Mouse (Mus musculus) olfactory bulb, adult 2 months (tissue): ENCODE results near the gene Pank2. TPM values are rescaled to one million over a fixed set of nuclear protein-coding genes. Genes with fewer than 3 reads are reported as not detected.

Source experiments
- H3K27ac ChIP-seq: fragments of 200-500 bp; 2 replicates; pipeline ENCODE4 v1.5.1; 2012; ENCODE audit warnings: low read depth, low read length; ENCODE audit not compliant: insufficient read depth
- H3K4me1 ChIP-seq: fragments of 200-500 bp; 2 replicates; pipeline ENCODE4 v1.6.1; 2012; ENCODE audit warnings: low read length; ENCODE audit not compliant: control insufficient read depth, insufficient read depth
- H3K4me3 ChIP-seq: fragments of 200-500 bp; 2 replicates; pipeline ENCODE4 v1.5.1; 2012; ENCODE audit warnings: mild to moderate bottlenecking, low read depth, low read length, moderate library complexity; ENCODE audit not compliant: insufficient read depth
- CTCF ChIP-seq: fragments of 200-500 bp; IDR thresholded peaks from 2 replicates; pipeline ENCODE4 v1.5.1; 2012; ENCODE audit warnings: low read depth, mild to moderate bottlenecking, low read length, moderate library complexity; ENCODE audit not compliant: insufficient read depth
- POLR2A ChIP-seq: fragments of 200-500 bp; IDR thresholded peaks from 2 replicates; pipeline ENCODE4 v1.6.1; 2012; ENCODE audit warnings: mild to moderate bottlenecking, low read depth, low read length, moderate library complexity; ENCODE audit not compliant: insufficient read depth
- WGBS: fragments of 180-500 bp; shearing (Covaris S2); methylation state at CpG from one replicate; pipeline ENCODE4 v1.1.7; 2018; 5-methylcytosine and 5-hydroxymethylcytosine counted together
- polyA plus RNA-seq: library from polyadenylated mRNA; stranded (reverse); fragments of >200 nt; gene quantifications from 2 replicates; pipeline ENCODE4 v1.2.4, GENCODE M21; 2012; ENCODE audit warnings: low replicate concordance; ENCODE audit not compliant: missing spikeins, insufficient read depth, insufficient read length

The Pank2 gene
- polyA plus RNA-seq, 1 experiment: not detected

DNA sequence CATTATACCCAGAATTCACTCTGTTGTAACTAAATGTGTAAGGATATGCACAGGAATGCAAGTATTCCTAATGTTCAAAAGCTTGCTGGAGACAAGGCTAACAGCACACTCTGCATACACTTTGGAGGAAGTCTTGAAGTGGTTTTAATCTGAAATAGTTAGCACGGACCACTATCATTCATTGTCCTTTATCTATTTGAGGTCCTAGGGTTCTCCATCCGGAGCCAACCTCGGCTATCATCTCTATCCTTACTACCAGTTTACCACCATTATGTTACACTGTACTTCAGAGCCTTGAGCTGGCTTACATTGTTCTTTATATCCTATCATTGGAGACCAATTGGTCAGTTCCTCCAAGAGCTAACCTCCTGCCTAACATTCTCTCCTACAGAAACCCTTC is 35.1 kb upstream of the Pank2 start:
- H3K27ac ChIP-seq: no peak overlapping the region
- WGBS: 92% methylated on average over 3 of the region's 3 CpGs
- H3K4me3 ChIP-seq: no peak overlapping the region
- TF ChIP-seq POLR2A (no peak), CTCF (no peak)
- H3K4me1 ChIP-seq: no peaks in the 10 kb centered on the region

DNA sequence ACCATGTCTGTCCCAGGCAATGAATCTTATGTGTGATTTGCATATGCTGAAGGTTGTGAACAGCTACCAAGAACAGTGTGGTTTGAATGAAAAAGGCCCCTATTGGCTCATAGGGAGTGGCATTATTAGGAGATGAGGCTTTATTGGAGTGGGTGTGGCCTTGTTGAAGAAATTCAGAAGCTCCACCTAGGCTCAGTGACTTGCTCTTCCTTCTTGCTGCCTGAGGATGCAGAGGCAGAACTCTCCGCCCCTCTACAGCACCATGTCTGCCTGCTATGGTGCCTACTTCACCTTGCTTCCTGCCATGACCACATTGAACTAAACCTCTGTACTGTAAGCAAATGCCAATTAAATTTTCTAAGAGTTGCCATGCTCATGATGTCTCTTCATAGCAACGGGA is 29.7 kb upstream of the Pank2 start:
- H3K4me3 ChIP-seq: no peak overlapping the region
- WGBS: 96% methylated on average over 2 of the region's 2 CpGs
- H3K27ac ChIP-seq: no peak overlapping the region
- peaks cover 8% of the 10 kb centered on the region for H3K4me1 ChIP-seq
- TF ChIP-seq CTCF (no peak), POLR2A (no peak)

DNA sequence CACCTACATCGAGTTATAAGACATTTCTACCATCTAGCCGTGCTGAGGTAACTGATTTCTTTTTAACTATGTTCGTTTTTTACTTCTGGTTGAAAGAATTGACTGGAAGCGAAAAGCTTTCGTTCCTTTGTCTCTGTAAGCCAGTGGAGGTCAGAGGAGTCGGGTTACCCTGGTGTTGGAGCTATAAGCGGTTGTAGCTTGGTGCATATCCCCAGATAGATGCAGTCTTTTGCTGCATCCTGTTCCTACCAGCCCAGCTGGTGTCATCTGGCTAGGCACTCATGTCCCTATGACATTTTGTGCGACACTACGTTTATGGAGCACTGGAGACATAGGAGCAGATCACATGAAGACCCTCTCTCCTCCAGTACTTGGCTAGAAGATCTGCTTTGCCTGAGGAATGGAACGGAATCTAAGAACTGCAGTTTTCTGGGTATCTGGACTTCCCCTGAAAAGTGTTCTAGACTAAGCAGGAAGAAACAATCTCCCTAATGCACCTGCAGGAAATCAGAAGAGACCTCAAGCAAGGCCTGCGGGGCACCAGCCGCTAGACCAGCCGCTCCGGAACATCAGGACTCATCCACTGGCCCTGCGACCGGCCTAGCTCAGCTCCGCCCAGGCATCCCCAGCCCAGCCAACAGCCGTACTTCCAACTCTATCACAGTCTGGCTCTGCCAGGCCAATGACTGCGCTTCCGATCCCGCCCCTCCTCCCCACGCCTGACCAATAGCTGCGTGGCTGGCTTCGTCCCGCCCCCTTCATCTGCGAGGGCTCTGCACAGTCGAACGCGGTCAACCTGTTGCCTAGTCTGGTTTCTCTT is 28.8 kb upstream of the Pank2 start, which contains the start of gene Mavs:
TSS of gene Mavs (plus strand) at position 757 of the 820 bp plus-strand sequence.
- Histone ChIP-seq H3K27ac (no peak within 1 kb of the TSS), H3K4me3 (peak within 1 kb of the TSS; percentile 50), H3K4me1 (peaks cover 8% of the 10 kb centered on the region)
- TF ChIP-seq CTCF (no peak), POLR2A (no peak; the same call in 1 of the 2 replicates)
- WGBS: 12% methylated on average over 29 of the region's 29 CpGs

DNA sequence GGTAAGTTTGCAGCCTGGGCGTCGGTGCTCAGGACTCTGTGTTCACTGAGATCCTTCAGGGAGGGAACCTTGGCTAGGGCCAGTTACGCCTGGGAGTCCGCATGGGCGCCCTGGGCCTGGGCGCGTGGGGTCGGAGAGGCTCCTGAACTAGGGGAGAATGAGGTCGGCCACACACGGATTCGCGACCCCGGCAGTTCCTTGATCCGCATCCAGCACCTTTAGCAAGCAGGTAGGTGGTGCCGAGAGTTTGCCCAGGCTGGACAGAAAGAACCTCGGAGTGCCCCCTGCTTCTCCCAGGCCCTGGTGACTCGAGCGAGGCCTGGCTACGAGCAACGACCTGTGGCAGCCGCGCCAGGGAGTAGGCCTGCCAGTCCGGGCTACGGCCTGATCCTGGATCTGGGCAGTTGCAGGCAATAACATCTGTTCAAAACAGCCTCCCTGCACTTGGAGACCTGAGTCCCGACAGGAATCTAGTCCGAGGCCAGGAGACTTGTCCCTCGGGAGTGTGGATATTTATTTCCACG is 28.1 kb upstream of the Pank2 start:
- WGBS: 12% methylated on average over 28 of the region's 28 CpGs
- no peak overlapping the region for H3K27ac ChIP-seq
- peak overlapping the region; percentile 50 for H3K4me3 ChIP-seq
- no peak for TF ChIP-seq CTCF
- TF ChIP-seq POLR2A: no peak
- H3K4me1 ChIP-seq: peaks cover 8% of the 10 kb centered on the region

DNA sequence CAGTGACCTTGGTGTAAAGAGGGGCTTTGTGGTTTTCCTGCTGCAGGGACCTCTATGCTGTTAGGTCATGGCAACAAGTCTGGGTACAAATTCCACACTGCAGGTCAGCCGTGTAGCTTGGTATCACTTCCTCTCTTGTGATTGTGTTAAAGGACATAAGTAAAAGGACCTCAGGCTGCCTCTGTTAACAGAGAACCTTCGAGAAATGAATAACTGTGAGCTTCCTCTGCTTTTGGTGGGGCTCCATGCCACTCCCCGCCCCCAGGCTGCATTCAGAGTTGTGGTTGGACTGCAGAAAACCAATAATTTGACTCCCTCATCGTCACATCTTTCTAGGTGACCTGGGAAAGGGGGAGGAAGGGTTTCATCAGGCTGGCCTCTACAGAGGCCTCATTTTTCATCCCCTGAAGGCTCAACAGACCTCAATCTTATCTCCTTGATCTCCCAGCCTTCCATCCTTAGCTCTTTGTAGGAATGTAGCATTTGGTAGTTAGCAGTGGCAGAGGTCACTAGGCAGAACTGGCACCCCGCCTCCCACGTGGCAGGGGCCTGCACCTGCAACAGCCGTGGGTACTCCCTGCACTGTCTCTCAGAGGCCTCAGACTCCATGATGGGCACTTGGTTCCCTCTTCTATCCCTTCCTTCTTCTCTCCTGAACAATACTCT is 27.2 kb upstream of the Pank2 start:
- Histone ChIP-seq H3K27ac (no peak overlapping the region), H3K4me3 (no peak overlapping the region)
- TF ChIP-seq POLR2A (no peak), CTCF (no peak)

DNA sequence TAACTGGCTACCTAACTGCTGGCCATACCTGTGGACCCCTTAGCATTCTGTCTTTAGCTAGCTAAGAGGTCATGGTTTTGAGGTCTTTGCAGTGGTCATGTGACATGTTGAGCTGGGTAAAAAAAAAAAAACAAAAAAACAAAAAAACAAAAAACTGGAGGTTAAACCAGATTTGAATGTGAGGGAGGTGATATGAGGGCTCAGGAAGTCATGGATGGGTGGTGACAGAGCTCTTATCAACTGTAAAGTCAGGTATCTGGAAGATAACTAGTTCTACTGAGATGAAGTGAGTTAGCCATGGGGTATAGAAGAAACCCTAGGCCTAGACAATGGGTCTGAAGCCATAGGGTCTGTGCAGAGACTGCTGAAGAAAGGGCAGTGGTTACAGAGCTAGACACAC is 20.1 kb upstream of the Pank2 start:
- Histone ChIP-seq H3K4me1 (no peaks in the 10 kb centered on the region), H3K4me3 (no peak overlapping the region), H3K27ac (no peak overlapping the region)
- TF ChIP-seq POLR2A (no peak), CTCF (no peak)

More for the DNA sequence above, 27.2 kb upstream of the Pank2 start:
- 80% methylated on average over 7 of the region's 7 CpGs for WGBS
- H3K4me1 ChIP-seq: peaks cover 8% of the 10 kb centered on the region

DNA sequence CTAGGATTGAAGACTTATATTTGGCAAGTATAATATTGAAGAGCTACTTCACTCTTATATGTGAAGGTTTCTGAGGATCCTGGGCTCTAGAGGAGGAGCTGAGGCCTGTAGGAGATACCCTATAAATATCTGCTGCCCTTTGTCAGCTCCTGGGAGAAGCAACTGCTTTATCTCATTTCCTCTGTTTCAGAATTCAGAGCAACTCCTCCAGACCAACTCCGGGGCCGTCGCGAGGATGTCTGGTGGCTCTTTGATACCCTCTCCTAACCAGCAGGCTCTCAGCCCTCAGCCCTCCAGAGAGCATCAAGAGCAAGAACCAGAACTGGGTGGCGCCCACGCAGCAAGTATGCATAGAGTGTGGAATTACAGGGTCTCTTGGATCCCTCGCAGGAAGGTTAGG is 19.4 kb upstream of the Pank2 start:
- WGBS: 83% methylated on average over 7 of the region's 7 CpGs
- TF ChIP-seq CTCF (no peak), POLR2A (no peak)
- H3K4me3 ChIP-seq: no peak overlapping the region
- H3K27ac ChIP-seq: no peak overlapping the region
- H3K4me1 ChIP-seq: no peaks in the 10 kb centered on the region

DNA sequence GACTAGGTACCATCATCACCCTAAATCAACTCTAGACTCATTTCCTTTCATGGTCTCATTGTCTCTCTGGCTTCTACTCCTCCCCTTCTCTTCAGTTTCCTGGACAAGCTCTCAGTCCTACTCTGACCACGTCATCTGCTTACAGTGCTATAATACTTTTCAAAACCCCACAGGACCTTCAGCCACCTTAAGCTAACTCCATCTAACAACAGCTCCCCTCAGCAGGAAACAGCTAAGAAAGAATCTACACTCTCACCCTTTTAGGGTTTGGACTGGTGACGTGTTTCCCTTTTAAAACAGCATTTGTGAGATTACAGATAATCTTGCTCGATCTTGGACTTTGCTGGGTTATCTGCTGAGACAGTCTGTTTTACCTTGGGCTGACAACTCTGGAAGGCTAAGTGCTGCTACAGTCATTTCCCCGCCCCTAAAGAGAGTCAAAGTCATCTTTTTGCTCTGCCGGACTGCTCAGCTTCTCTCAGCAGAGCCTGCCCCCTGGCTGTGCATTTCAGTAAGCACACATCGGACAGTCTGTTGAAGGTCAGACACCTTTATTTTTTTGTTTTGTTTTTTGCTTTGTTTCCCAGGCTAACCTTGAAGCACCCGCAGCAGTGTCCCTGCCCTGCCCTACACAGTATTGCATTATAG is 8.5 kb upstream of the Pank2 start:
- Histone ChIP-seq H3K4me1 (no peaks in the 10 kb centered on the region), H3K4me3 (no peak overlapping the region), H3K27ac (no peak overlapping the region)
- TF ChIP-seq POLR2A: no peak
- peak; percentile 57 for TF ChIP-seq CTCF
- WGBS: 27% methylated on average over 7 of the region's 7 CpGs
